Mouse (Mus musculus): ENCODE data around the gene Ptpa. TPM values are rescaled to one million over a fixed set of nuclear protein-coding genes. Genes with fewer than 3 reads are reported as not detected.

Gene Ptpa
- polyA plus RNA-seq, 1 experiment from 2014 or later, result 132 TPM

GRCm38 (mm10) chr2:30463341-30463761 is 47.5 kb downstream of the Ptpa start:
- Histone ChIP-seq H3K9ac (ENCODE audit: low read depth, low read length) (peak overlapping the region; percentile 35), H3K9me3 (ENCODE audit: control insufficient read depth, low read length) (no peaks in the 10 kb centered on the region), H3K4me1 (ENCODE audit: control insufficient read depth, insufficient read depth, low read length) (peaks cover 18% of the 10 kb centered on the region), H3K27ac (ENCODE audit: low read length) (peak overlapping the region; percentile 82), H3K36me3 (ENCODE audit: control insufficient read depth, insufficient read depth, low read length) (no peaks in the 10 kb centered on the region), H3K4me2 (ENCODE audit: low read depth, low read length) (peak overlapping the region; percentile 68), H3K4me3 (ENCODE audit: low read length) (peak overlapping the region; percentile 38; the same call in 1 of the 2 replicates), H3K27me3 (replicated peaks; ENCODE audit: control insufficient read depth, insufficient read depth, low read length) (no peaks in the 10 kb centered on the region)
- WGBS, result 12% methylated on average over 5 of the region's 5 CpGs
- peak; percentile 72 for ATAC-seq

- WGBS, result 4% methylated on average over 9 of the region's 9 CpGs
- peak; percentile 97 for ATAC-seq
- Histone ChIP-seq H3K4me1 (ENCODE audit: control insufficient read depth, insufficient read depth, low read length) (peaks cover 18% of the 10 kb centered on the region), H3K9ac (ENCODE audit: low read depth, low read length) (peak overlapping the region; percentile 35), H3K4me3 (ENCODE audit: low read length) (peak overlapping the region; percentile 38), H3K9me3 (ENCODE audit: control insufficient read depth, low read length) (no peaks in the 10 kb centered on the region), H3K4me2 (ENCODE audit: low read depth, low read length) (peak overlapping the region; percentile 68), H3K27me3 (replicated peaks; ENCODE audit: control insufficient read depth, insufficient read depth, low read length) (no peaks in the 10 kb centered on the region), H3K36me3 (ENCODE audit: control insufficient read depth, insufficient read depth, low read length) (no peaks in the 10 kb centered on the region), H3K27ac (ENCODE audit: low read length) (peak overlapping the region; percentile 82)
Observed at GRCm38 (mm10) chr2:30463904-30464330, 48.1 kb downstream of the Ptpa start.

GRCm38 (mm10) chr2:30464411-30464810 is 48.6 kb downstream of the Ptpa start:
- no peak for ATAC-seq
- H3K27ac ChIP-seq (ENCODE audit: low read length), result peak overlapping the region; percentile 82
- H3K9ac ChIP-seq (ENCODE audit: low read depth, low read length), result peak overlapping the region; percentile 35
- H3K9me3 ChIP-seq (ENCODE audit: control insufficient read depth, low read length), result no peaks in the 10 kb centered on the region
- peaks cover 18% of the 10 kb centered on the region for H3K4me1 ChIP-seq (ENCODE audit: control insufficient read depth, insufficient read depth, low read length)
- peak overlapping the region; percentile 68 for H3K4me2 ChIP-seq (ENCODE audit: low read depth, low read length)
- 60% methylated on average over 5 of the region's 5 CpGs for WGBS
- no peaks in the 10 kb centered on the region for H3K36me3 ChIP-seq (ENCODE audit: control insufficient read depth, insufficient read depth, low read length)
- H3K27me3 ChIP-seq (replicated peaks; ENCODE audit: control insufficient read depth, insufficient read depth, low read length), result no peaks in the 10 kb centered on the region
- peak overlapping the region; percentile 38 for H3K4me3 ChIP-seq (ENCODE audit: low read length)

- Histone ChIP-seq H3K27ac (ENCODE audit: low read length) (no peak overlapping the region), H3K9ac (ENCODE audit: low read depth, low read length) (no peak overlapping the region), H3K4me3 (ENCODE audit: low read length) (no peak overlapping the region), H3K27me3 (replicated peaks; ENCODE audit: control insufficient read depth, insufficient read depth, low read length) (no peaks in the 10 kb centered on the region), H3K4me1 (ENCODE audit: control insufficient read depth, insufficient read depth, low read length) (peaks cover 20% of the 10 kb centered on the region), H3K9me3 (ENCODE audit: control insufficient read depth, low read length) (no peaks in the 10 kb centered on the region), H3K36me3 (ENCODE audit: control insufficient read depth, insufficient read depth, low read length) (no peaks in the 10 kb centered on the region), H3K4me2 (ENCODE audit: low read depth, low read length) (no peak overlapping the region)
- WGBS, result 56% methylated on average over 4 of the region's 4 CpGs
- no peak for ATAC-seq
Observed at GRCm38 (mm10) chr2:30466787-30467186, 50.9 kb downstream of the Ptpa start.

- no peaks in the 10 kb centered on the region for H3K9me3 ChIP-seq (ENCODE audit: control insufficient read depth, low read length)
- no peak overlapping the region for H3K27ac ChIP-seq (ENCODE audit: low read length)
- no peaks in the 10 kb centered on the region for H3K36me3 ChIP-seq (ENCODE audit: control insufficient read depth, insufficient read depth, low read length)
- H3K4me3 ChIP-seq (ENCODE audit: low read length), result no peak overlapping the region
- no peak for ATAC-seq
- peak overlapping the region; percentile 80; the same call in 1 of the 2 replicates for H3K9ac ChIP-seq (ENCODE audit: low read depth, low read length)
- no peaks in the 10 kb centered on the region for H3K27me3 ChIP-seq (replicated peaks; ENCODE audit: control insufficient read depth, insufficient read depth, low read length)
- 62% methylated on average over 6 of the region's 6 CpGs for WGBS
- H3K4me2 ChIP-seq (ENCODE audit: low read depth, low read length), result 0 out of 2 replicates have a peak overlapping the region, but pooled peaks have one; percentile 100
- peaks cover 9% of the 10 kb centered on the region for H3K4me1 ChIP-seq (ENCODE audit: control insufficient read depth, insufficient read depth, low read length)
Observed at GRCm38 (mm10) chr2:30469009-30469408, 53.2 kb downstream of the Ptpa start.

GRCm38 (mm10) chr2:30469796-30470142 is 53.9 kb downstream of the Ptpa start:
- H3K9ac ChIP-seq (ENCODE audit: low read depth, low read length), result peak overlapping the region; percentile 80
- no peaks in the 10 kb centered on the region for H3K36me3 ChIP-seq (ENCODE audit: control insufficient read depth, insufficient read depth, low read length)
- H3K4me2 ChIP-seq (ENCODE audit: low read depth, low read length), result peak overlapping the region; percentile 100
- peaks cover 14% of the 10 kb centered on the region for H3K4me1 ChIP-seq (ENCODE audit: control insufficient read depth, insufficient read depth, low read length)
- peak; percentile 5; the same call in 1 of the 2 replicates for ATAC-seq
- H3K9me3 ChIP-seq (ENCODE audit: control insufficient read depth, low read length), result no peaks in the 10 kb centered on the region
- H3K27ac ChIP-seq (ENCODE audit: low read length), result peak overlapping the region; percentile 88
- peak overlapping the region; percentile 58 for H3K4me3 ChIP-seq (ENCODE audit: low read length)
- no peaks in the 10 kb centered on the region for H3K27me3 ChIP-seq (replicated peaks; ENCODE audit: control insufficient read depth, insufficient read depth, low read length)
- 0% methylated on average over 19 of the region's 19 CpGs for WGBS

- no peaks in the 10 kb centered on the region for H3K36me3 ChIP-seq (ENCODE audit: control insufficient read depth, insufficient read depth, low read length)
Observed at GRCm38 (mm10) chr2:30470143-30470946, 54.5 kb downstream of the Ptpa start.

GRCm38 (mm10) chr2:30471051-30471450 is 55.2 kb downstream of the Ptpa start:
- 17% methylated on average over 8 of the region's 8 CpGs for WGBS
- Histone ChIP-seq H3K36me3 (ENCODE audit: control insufficient read depth, insufficient read depth, low read length) (no peaks in the 10 kb centered on the region), H3K27ac (ENCODE audit: low read length) (peak overlapping the region; percentile 88), H3K4me3 (ENCODE audit: low read length) (peak overlapping the region; percentile 88; the same call in 1 of the 2 replicates), H3K9ac (ENCODE audit: low read depth, low read length) (peak overlapping the region; percentile 39; the same call in 1 of the 2 replicates), H3K4me2 (ENCODE audit: low read depth, low read length) (peak overlapping the region; percentile 100), H3K4me1 (ENCODE audit: control insufficient read depth, insufficient read depth, low read length) (peaks cover 16% of the 10 kb centered on the region), H3K27me3 (replicated peaks; ENCODE audit: control insufficient read depth, insufficient read depth, low read length) (no peaks in the 10 kb centered on the region), H3K9me3 (ENCODE audit: control insufficient read depth, low read length) (no peaks in the 10 kb centered on the region)
- ATAC-seq, result no peak

More at GRCm38 (mm10) chr2:30470143-30470946, 54.5 kb downstream of the Ptpa start:
- H3K4me2 ChIP-seq (ENCODE audit: low read depth, low read length), result peak overlapping the region; percentile 100
- no peaks in the 10 kb centered on the region for H3K9me3 ChIP-seq (ENCODE audit: control insufficient read depth, low read length)
- peak overlapping the region; percentile 88 for H3K27ac ChIP-seq (ENCODE audit: low read length)
- peak overlapping the region; percentile 80 for H3K9ac ChIP-seq (ENCODE audit: low read depth, low read length)
- peaks cover 16% of the 10 kb centered on the region for H3K4me1 ChIP-seq (ENCODE audit: control insufficient read depth, insufficient read depth, low read length)
- peak; percentile 22; the same call in 1 of the 2 replicates for ATAC-seq
- H3K27me3 ChIP-seq (replicated peaks; ENCODE audit: control insufficient read depth, insufficient read depth, low read length), result no peaks in the 10 kb centered on the region
- under 1% methylated on average over 46 of the region's 46 CpGs for WGBS
- H3K4me3 ChIP-seq (ENCODE audit: low read length), result peak overlapping the region; percentile 58

- H3K36me3 ChIP-seq (ENCODE audit: control insufficient read depth, insufficient read depth, low read length), result no peaks in the 10 kb centered on the region
- ATAC-seq, result peak; percentile 42
- H3K4me2 ChIP-seq (ENCODE audit: low read depth, low read length), result peak overlapping the region; percentile 100
- peak overlapping the region; percentile 98 for H3K27ac ChIP-seq (ENCODE audit: low read length)
- peak overlapping the region; percentile 88 for H3K4me3 ChIP-seq (ENCODE audit: low read length)
- H3K9ac ChIP-seq (ENCODE audit: low read depth, low read length), result peak overlapping the region; percentile 95
- under 1% methylated on average over 46 of the region's 51 CpGs for WGBS
- H3K4me1 ChIP-seq (ENCODE audit: control insufficient read depth, insufficient read depth, low read length), result peaks cover 12% of the 10 kb centered on the region; the same call in 1 of the 2 replicates
- no peaks in the 10 kb centered on the region for H3K27me3 ChIP-seq (replicated peaks; ENCODE audit: control insufficient read depth, insufficient read depth, low read length)
- H3K9me3 ChIP-seq (ENCODE audit: control insufficient read depth, low read length), result no peaks in the 10 kb centered on the region
Observed at GRCm38 (mm10) chr2:30471795-30472720, 56.2 kb downstream of the Ptpa start.
